In the genomic region with DNA sequence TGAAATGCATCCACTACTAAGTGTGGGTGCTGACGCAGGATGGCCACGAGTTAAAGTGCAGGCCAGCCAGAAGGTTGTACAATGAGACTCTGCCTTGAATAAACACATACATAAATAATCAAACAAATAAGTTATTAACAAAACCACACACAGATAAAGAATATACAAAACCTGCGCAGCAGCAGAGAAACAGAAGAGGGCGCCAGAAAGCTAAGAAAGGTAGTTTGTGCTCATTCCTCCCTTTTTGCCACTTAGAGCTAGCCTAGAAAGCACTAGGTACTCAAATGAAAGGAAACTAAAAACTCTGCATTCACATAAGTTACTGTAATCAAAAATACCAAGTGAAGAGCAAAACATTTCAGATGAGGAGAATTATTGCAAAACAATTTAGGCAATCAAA, we compare ENCODE assay signal across 9 mouse cellular contexts. TPM values are rescaled to one million over a fixed set of nuclear protein-coding genes. Genes with fewer than 3 reads are reported as not detected.
DNase-seq lines count a peak whose midpoint lies in the region; ATAC-seq and TF ChIP-seq lines count a peak whose summit lies in the region.
"Had no signal": no experiment of that assay in that cellular context is flagged by ENCODE, and none has a peak within 500 bp of the region (broad histone marks: within the 10 kb centered on the region; RNA-seq: fewer than 3 reads in every experiment).

No protein-coding gene starts in this region.

- peak; percentile 38 for ATAC-seq in midbrain, embryonic 11.5 days (ENCODE audit: low FRiP score)
- ATAC-seq in midbrain, embryonic 15.5 days (replicated peaks), result no peak
- ATAC-seq in neutrophil, adult 5-6 weeks (ENCODE audit: extremely low read depth, insufficient number of reproducible peaks, low FRiP score, poor library complexity, severe bottlenecking), result peak; percentile 72; the same call in 1 of the 2 replicates

- H3K27me3 ChIP-seq in midbrain, embryonic 11.5 days (ENCODE audit: control insufficient read depth, insufficient read depth, low read length), result no peaks in the 10 kb centered on the region
- H3K27me3 ChIP-seq in midbrain, embryonic 15.5 days (replicated peaks), result no peaks in the 10 kb centered on the region
- no peaks in the 10 kb centered on the region for H3K27me3 ChIP-seq in cerebellum, adult 2 months (ENCODE audit: control insufficient read depth, insufficient read depth, low read length)
- H3K27me3 ChIP-seq: heart, embryonic 13.5 days had no signal

- no peak for TF ChIP-seq POLR2A in cerebellum, adult 2 months (IDR thresholded peaks at IDR 0.05; ENCODE audit: borderline replicate concordance, insufficient read depth, low read length)

- H3K36me3 ChIP-seq in midbrain, embryonic 11.5 days (ENCODE audit: control insufficient read depth, insufficient read depth, low read length), result no peaks in the 10 kb centered on the region
- H3K36me3 ChIP-seq in midbrain, embryonic 15.5 days (replicated peaks), result no peaks in the 10 kb centered on the region
- H3K36me3 ChIP-seq: heart, embryonic 13.5 days had no signal

- H3K4me2 ChIP-seq in midbrain, embryonic 11.5 days, result no peak overlapping the region
- no peak overlapping the region for H3K4me2 ChIP-seq in midbrain, embryonic 15.5 days
- H3K4me2 ChIP-seq: heart, embryonic 13.5 days had no signal

- peak; percentile 38; the same call in 1 of the 2 replicates for TF ChIP-seq CTCF in cerebellum, adult 2 months (IDR thresholded peaks at IDR 0.05; ENCODE audit: borderline replicate concordance, insufficient read depth, low read depth, low read length)

- no peak overlapping the region for H3K4me3 ChIP-seq in midbrain, embryonic 11.5 days (ENCODE audit: low read depth, low read length)
- no peak overlapping the region for H3K4me3 ChIP-seq in midbrain, embryonic 15.5 days
- H3K4me3 ChIP-seq in cerebellum, adult 2 months (replicated peaks; ENCODE audit: insufficient read depth, low read depth, low read length), result no peak overlapping the region
- H3K4me3 ChIP-seq: heart, embryonic 13.5 days had no signal

- DNase-seq in adrenal gland, adult (ENCODE audit: inconsistent age in 2 of 2, low spot score in 1 of 2), result peak; percentile 38 to 86
- DNase-seq in adrenal gland, postnatal 4 days (ENCODE audit: low spot score in 2 of 2), result no peak
- DNase-seq in midbrain, embryonic 11.5 days (ENCODE audit: low spot score, missing footprints), result peak; percentile 85
- DNase-seq in cerebellum, adult 2 months, result peak; percentile 38 to 52
- peak; percentile 45 to 56 for DNase-seq in heart, postnatal 36 days
- peak; percentile 47 to 71 for DNase-seq in left cerebral cortex, postnatal 14 days (ENCODE audit: low spot score in 2 of 2)

- H3K9ac ChIP-seq in midbrain, embryonic 11.5 days (ENCODE audit: low read length), result no peak overlapping the region
- no peak overlapping the region for H3K9ac ChIP-seq in midbrain, embryonic 15.5 days
- H3K9ac ChIP-seq: heart, embryonic 13.5 days had no signal

- no peaks in the 10 kb centered on the region for H3K9me3 ChIP-seq in midbrain, embryonic 11.5 days (ENCODE audit: control insufficient read depth, low read length)
- no peaks in the 10 kb centered on the region for H3K9me3 ChIP-seq in midbrain, embryonic 15.5 days

- WGBS in midbrain, embryonic 11.5 days, result 31% methylated on average over 4 of the region's 4 CpGs
- WGBS in midbrain, embryonic 15.5 days, result 31% methylated on average over 4 of the region's 4 CpGs
- 30% methylated on average over 4 of the region's 4 CpGs for WGBS in cerebellum, adult 2 months

- intact Hi-C loops in heart, postnatal 36 days (cut with DNase I), result loop anchor here (1.0 kb wide), 1 partner anchor 85 kb away; no protein-coding TSS in a partner anchor
- intact Hi-C loops in left cerebral cortex, postnatal 14 days (cut with DNase I), result loop anchor here (5.0 kb wide), 1 partner anchor 84 kb away; no protein-coding TSS in a partner anchor

- H3K4me1 ChIP-seq in midbrain, embryonic 11.5 days (ENCODE audit: control insufficient read depth, insufficient read depth, low read length), result no peaks in the 10 kb centered on the region
- H3K4me1 ChIP-seq in midbrain, embryonic 15.5 days, result no peaks in the 10 kb centered on the region
- peaks cover 3% of the 10 kb centered on the region; the same call in 1 of the 2 replicates for H3K4me1 ChIP-seq in cerebellum, adult 2 months (ENCODE audit: control insufficient read depth, insufficient read depth, low read length)

- H3K27ac ChIP-seq in midbrain, embryonic 11.5 days (ENCODE audit: low read depth, low read length), result no peak overlapping the region
- H3K27ac ChIP-seq in midbrain, embryonic 15.5 days, result no peak overlapping the region
- H3K27ac ChIP-seq in cerebellum, adult 2 months (ENCODE audit: insufficient read depth, low read length), result no peak overlapping the region
- H3K27ac ChIP-seq: heart, embryonic 13.5 days had no signal

RNA-seq across cellular contexts. Expression of a gene that starts 21.4 kb away (rescaled TPM):
- total RNA-seq in adrenal gland, postnatal 4 days (2021), result 10 to 100 TPM; 19.0 to 19.4 TPM
- 5.6 and 7.1 TPM in 2 replicates for polyA plus RNA-seq in midbrain, embryonic 11.5 days (2014; fragmentation: Nextera tagmentation; extraction: Ambion mirVana)
- 7.9 and 9.4 TPM in 2 replicates for polyA plus RNA-seq in midbrain, embryonic 15.5 days (2015; fragmentation: Nextera tagmentation; extraction: Ambion mirVana)
- polyA plus RNA-seq in cerebellum, adult 2 months (2012; rRNA removed), result 11.2 and 12.0 TPM in 2 replicates
- 1 to 10 TPM; 7.3 to 7.8 TPM for total RNA-seq in heart, postnatal 36 days (2021)
- total RNA-seq in left cerebral cortex, postnatal 14 days (2021), result 10 to 100 TPM in 1 of 2 experiments, 1 to 10 TPM in 1; 6.0 to 10.0 TPM
- total RNA-seq in neutrophil, adult 5-6 weeks (2017), result 19.2 and 27.9 TPM in 2 replicates

RNA-seq across cellular contexts. Expression of a gene that starts 37.6 kb away (rescaled TPM):
- 10 to 100 TPM; 49.7 to 51.8 TPM for total RNA-seq in adrenal gland, postnatal 4 days (2021)
- polyA plus RNA-seq in midbrain, embryonic 11.5 days (2014; fragmentation: Nextera tagmentation; extraction: Ambion mirVana), result 65.5 and 72.7 TPM in 2 replicates
- polyA plus RNA-seq in midbrain, embryonic 15.5 days (2015; fragmentation: Nextera tagmentation; extraction: Ambion mirVana), result 39.3 and 41.2 TPM in 2 replicates
- polyA plus RNA-seq in cerebellum, adult 2 months (2012; rRNA removed), result 42.5 and 45.2 TPM in 2 replicates
- total RNA-seq in heart, postnatal 36 days (2021), result 10 to 100 TPM; 23.7 to 24.5 TPM
- total RNA-seq in left cerebral cortex, postnatal 14 days (2021), result 10 to 100 TPM; 41.4 to 42.6 TPM
- total RNA-seq in neutrophil, adult 5-6 weeks (2017), result 40.1 and 43.5 TPM in 2 replicates

Comparison
In these comparisons a context has a peak if more than half of its experiments do, and no peak if none do; other contexts are left out.
1. DNase-seq: peak in adrenal gland, adult (2 of 2), midbrain, embryonic 11.5 days (single experiment), cerebellum, adult 2 months (2 of 2), heart, postnatal 36 days (2 of 2) and left cerebral cortex, postnatal 14 days (2 of 2); none in adrenal gland, postnatal 4 days (0 of 2).